Mouse (Mus musculus): ENCODE data around the gene Id4.

Id4 gene

DNA sequence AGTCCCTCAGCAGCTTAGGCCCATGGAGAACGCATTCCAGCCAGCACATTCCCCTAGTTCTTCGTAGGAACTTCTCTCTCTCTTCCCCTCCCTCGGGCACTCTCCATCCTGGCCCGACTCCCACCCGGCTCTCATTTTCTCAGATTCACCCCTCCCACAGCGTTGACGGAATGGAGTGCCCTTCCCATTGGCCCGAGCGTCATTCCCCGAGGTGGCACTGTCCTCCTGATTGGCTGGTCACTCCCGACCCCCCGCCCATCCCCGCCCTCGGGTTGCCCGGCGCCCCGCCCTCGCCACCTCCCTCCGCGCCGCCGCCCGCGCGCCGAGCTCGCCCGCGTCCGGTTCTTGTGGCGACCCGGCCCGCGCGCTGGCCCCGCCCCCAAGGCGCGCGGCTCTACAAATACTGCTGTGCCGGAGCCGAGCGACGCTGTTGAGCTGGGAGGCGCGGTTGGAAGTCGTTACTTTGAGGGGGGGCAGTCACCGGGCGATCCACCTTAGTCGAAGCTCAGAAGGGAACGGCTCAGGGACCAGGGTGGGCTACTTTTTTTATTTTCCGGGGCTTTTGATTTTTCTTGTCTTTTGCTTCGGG lies at the start of gene Id4:
Gene Id4 (plus strand): TSS at position 539 of the 589 bp plus-strand sequence.
- DNase-seq (ENCODE audit: low spot score), result peak; percentile 95

GRCm38 (mm10) chr13:48227136-48227535 lies 33.9 kb upstream of the Id4 start:
- no peak for DNase-seq (ENCODE audit: low spot score)

DNA sequence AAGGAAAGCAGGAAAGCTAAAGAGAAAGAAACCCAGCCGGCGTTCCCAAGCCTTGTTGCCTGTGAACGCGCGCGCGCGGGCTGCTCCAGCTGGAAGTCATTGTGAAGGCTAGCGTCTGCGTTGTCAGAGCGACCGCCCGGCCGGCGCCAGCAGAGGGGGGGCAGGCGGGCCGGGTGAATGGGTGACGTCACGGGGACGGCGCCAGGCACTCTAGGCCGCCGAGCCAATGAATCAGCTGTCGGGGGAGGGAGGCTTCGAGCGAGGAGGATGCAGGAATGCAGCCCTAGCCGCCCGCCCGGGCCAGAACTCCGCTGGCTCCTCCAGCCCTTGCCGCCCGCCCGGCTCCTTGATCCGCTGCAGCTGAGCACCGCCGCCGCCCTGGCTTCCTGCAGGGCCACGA lies 33.3 kb upstream of the Id4 start:
- peak; percentile 93 for DNase-seq (ENCODE audit: low spot score)

DNA sequence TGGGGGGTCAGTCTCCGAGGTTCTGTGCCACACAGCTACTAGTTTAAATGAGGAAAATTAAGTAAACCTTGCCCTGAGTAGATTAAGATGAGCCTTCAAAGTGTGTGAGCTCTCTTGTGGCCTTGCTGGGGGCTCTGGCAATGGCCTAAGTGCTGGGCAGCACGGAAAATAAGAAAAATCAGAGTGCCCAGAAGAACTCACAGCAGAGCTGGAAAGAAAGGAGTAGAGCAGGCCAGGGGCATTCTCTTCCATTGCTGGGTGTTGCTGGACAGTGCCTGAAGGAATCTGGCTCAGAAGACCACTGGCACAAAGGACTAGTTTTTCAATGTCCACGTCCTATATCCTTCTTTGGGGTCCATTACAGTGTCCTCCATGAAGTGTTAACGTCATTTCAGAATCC lies 32.9 kb upstream of the Id4 start:
- DNase-seq (ENCODE audit: low spot score), result no peak

GRCm38 (mm10) chr13:48230996-48231395 lies 30.0 kb upstream of the Id4 start:
- DNase-seq (ENCODE audit: low spot score), result no peak

GRCm38 (mm10) chr13:48236436-48236835 lies 24.6 kb upstream of the Id4 start:
- DNase-seq (ENCODE audit: low spot score), result no peak

GRCm38 (mm10) chr13:48236865-48237264 lies 24.2 kb upstream of the Id4 start:
- no peak for DNase-seq (ENCODE audit: low spot score)

GRCm38 (mm10) chr13:48237516-48237915 lies 23.5 kb upstream of the Id4 start:
- peak; percentile 17 for DNase-seq (ENCODE audit: low spot score)

GRCm38 (mm10) chr13:48245235-48246012 lies 15.6 kb upstream of the Id4 start:
- no peak for DNase-seq (ENCODE audit: low spot score)

- DNase-seq (ENCODE audit: low spot score), result no peak
Observed at GRCm38 (mm10) chr13:48252559-48252958, 8.5 kb upstream of the Id4 start.

DNA sequence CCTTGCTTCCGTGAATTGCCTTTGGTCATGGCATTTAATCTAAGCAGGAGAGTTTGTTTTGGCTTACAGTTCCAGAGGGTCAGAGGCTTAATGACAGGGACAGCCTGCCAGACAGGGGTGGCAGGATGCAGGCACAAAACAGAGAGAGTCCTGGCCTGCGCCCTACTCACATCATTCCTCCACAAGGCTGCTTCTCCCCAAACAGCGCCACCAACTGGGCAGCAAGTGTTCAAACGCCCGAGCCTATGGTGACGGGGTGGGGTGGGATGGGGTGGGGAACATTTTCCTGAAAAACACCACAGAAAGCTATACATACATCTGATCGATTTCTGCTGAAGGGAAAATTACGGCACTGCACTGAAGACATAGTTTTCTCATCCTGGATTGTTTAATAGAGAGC lies 6.0 kb upstream of the Id4 start:
- no peak for DNase-seq (ENCODE audit: low spot score)

DNA sequence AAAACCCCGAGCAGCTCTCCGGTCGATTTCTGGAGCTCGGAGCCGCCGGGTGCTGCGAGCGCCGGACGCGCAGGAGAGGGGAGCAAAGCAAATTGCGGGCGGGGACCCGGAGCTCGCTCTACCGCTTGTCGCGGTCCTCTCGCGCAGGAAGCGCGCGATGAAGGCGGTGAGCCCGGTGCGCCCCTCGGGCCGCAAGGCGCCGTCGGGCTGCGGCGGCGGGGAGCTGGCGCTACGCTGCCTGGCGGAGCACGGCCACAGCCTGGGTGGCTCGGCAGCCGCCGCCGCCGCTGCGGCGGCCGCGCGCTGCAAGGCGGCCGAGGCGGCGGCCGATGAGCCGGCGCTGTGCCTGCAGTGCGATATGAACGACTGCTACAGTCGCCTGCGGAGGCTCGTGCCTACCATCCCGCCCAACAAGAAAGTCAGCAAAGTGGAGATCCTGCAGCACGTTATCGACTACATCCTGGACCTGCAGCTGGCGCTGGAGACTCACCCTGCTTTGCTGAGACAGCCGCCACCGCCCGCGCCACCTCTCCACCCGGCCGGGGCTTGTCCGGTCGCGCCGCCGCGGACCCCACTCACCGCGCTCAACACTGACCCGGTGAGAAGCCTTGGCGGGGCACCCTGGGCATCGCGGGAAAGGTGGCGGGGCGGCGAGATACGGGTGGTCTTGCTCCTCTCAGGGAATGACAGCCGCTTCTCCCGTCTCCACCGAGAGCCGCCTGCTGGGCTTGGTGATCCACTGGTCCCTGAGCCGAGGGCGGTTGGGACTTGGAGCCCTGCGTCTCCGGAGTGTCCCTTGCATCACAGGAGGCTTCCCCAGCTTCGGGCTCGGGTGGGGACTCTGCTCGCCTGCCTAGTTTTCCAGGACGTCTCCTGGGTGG lies 553 bp downstream of the Id4 start:
- DNase-seq (ENCODE audit: low spot score), result peak; percentile 13

- DNase-seq (ENCODE audit: low spot score), result no peak
Observed at GRCm38 (mm10) chr13:48262451-48262969, 1.5 kb downstream of the Id4 start.

GRCm38 (mm10) chr13:48265029-48265428 lies 4.0 kb downstream of the Id4 start:
- DNase-seq (ENCODE audit: low spot score), result no peak

GRCm38 (mm10) chr13:48273451-48274069 lies 12.5 kb downstream of the Id4 start:
- peak; percentile 10 for DNase-seq (ENCODE audit: low spot score)

DNA sequence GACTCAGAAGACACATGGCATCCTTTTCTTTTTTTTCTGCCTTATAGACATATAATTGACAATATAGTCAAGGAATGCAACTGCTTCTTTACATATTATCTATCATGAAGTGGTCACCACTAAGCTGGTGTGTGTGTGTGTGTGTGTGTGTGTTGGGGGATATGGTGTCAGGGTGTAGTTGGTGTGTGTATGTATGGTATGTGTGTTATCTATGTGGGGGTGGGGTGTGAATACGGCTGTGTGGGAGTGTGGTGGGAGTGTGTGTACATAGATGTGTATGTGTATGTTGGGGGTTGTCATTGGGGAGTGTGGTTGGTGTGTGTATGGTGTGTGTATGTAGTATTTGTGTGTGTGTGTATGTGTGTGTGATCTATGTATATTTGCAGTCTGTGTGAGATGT lies 13.1 kb downstream of the Id4 start:
- DNase-seq (ENCODE audit: low spot score), result no peak

DNA sequence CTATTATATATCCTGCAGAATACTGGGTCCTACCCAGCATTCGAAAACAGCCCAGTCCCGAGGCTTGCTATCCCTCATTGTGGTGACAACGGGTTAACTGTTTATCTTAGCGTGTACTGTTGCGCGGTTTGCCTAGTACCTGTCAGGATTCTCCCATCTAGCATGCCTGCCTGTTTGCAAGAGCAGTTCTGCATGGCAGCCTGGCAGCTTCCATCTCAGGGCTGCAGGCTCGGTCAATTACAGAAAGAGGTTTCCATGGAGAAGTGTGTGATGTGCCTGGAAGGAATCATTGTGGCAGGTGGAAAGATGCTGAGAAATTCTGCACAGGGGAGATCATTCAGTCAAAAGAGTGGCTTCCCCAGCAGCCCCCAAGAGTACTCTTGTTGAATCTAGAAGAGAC lies 16.0 kb downstream of the Id4 start:
- no peak for DNase-seq (ENCODE audit: low spot score)

GRCm38 (mm10) chr13:48284426-48284825 lies 23.4 kb downstream of the Id4 start:
- DNase-seq (ENCODE audit: low spot score), result no peak

GRCm38 (mm10) chr13:48284918-48285693 lies 24.1 kb downstream of the Id4 start:
- no peak for DNase-seq (ENCODE audit: low spot score)

GRCm38 (mm10) chr13:48290427-48290826 lies 29.4 kb downstream of the Id4 start:
- no peak for DNase-seq (ENCODE audit: low spot score)

DNA sequence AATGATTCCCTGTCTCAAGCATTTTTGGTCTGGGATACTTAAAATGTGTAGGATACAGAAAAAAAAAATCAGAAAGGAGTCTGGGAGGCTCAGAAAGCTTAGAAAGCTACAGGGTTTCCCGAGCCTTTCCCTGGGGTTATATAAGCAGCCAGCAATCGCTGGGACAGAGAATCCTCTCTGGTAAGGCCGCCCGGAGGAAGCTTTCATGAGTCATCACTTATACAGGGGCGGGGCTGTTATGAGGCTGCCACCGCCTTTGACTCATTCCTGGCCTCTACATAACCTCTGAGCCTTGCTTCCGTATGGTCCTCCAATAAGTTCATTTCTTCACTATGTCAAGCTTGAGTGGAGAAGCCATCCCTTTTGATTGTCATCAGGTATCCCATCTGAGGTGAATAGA lies 53.5 kb downstream of the Id4 start:
- DNase-seq (ENCODE audit: low spot score), result no peak

Data from ovary, adult 18-20 months (tissue).